Mouse (Mus musculus): ENCODE data around the gene Rgs7bp.
"Not testable (repeated sequence)": the region's sequence is repeated elsewhere in the genome, so short reads cannot be mapped to it uniquely, and the experiment has no call there.

Gene Rgs7bp

DNA sequence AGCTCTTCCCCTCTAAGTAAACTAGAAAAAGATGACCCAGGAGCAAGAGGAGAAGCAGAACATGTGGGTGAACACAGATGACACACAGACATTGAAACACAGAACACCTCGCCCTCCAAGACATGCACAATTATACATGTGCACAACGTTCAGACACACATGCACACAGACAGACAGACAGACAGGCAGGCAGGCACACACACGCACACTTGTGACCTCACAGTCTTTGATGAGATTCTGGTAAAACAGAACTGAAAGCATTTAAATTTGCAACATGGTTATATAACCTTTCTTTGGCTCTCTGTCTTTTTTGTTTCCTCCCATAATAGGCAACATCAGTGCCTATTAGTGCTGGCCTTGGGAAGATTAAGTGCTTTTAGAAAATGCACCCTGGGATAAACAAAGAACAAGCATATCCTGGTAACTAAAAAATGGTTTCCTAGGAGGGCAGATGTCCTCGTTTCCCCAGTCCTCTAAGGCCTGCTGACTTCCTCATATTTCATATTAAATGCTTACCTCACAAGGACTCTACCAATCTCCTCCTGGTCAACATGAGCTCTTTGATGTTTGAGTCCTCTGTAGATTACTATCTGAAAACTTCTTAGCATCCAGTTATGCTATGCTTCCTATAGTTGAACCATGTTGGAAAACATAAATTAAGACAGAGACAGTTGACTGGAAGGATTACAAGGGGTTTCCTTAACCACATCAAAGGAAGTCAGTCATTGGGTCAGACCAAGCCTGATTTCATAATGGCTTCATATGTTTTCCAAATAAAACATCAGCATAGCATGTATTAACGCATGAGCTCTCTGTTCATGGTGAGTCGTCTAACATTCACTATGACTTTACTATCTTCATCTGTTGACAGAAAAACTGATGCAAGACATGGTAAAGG, 122.8 kb downstream of the Rgs7bp start:
- no peak for DNase-seq

DNA sequence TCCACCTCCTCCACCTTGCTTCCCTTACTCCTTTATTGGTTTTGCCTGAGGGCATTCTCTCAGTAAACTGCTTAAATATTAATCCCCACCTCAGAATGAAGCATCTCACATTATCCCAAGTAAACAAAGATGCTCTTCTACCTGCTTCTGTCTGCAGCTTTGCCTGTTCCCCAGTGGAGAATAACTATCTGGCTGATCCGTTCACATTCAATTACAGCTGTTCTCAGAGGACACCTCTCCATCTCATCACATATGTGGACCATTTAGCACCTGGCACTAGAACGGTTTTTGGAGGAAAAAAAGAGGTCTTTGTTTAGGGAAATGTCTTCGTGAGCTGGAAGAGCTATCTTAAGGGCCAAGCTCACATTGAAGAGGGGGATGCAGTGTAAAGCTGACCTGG, 123.9 kb downstream of the Rgs7bp start:
- DNase-seq = no peak

DNA sequence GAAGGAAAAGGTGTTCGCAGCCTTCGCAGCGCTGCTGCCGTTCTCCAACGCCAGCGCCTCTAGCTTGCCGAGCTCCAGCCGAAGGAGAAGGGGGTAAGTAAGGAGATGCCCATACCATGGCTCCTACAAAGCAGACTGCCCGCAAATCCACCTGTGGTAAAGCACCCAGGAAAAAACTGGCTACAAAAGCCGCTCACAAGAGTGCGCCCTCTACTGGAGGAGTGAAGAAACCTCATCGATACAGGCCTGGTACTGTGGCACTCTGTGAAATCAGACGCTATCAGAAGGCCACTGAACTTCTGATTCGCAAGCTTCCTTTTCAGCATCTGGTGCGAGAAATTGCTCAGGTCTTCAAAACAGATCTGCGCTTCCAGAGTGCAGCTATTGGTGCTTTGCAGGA, 136.1 kb downstream of the Rgs7bp start:
- no peak for DNase-seq

DNA sequence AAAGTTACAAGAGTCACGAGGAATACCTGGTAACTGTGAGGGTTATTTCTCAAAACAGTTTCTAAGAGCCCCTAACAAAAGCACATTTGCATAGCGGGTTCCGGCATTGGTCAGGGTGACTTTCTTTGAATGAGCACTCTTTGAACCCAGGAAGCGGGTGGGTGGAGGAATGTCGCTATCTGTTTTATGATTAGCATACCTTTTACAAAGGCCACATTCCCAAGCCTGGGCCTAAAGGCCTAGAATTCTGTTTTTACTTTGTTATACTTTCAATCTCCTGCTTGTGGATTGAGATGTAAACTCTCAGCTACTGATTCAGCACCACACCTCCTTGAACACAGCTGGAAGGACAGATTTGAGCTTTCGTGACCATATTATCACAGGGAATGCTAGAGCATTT, 138.0 kb downstream of the Rgs7bp start:
- DNase-seq = not testable (repeated sequence)

DNA sequence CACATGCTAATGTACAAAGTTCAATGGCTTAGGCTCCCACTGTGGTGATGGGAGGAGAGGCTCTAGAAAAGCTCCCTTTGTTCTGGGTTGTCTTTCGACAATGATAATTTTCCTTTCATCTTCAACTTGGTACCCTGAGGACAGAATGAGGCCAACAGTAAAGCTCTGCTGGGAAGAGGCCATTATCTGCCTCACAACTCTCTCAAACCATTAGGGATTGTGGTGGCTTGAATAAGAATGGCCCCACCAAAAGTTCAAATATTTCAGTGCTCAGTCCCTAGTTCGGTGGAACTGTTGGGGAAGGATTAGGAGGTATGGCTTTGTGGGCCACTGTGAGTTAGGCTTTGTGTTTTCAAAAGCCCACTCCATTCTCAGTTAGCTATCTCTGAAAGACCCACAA, 138.6 kb downstream of the Rgs7bp start:
- DNase-seq = no peak

DNA sequence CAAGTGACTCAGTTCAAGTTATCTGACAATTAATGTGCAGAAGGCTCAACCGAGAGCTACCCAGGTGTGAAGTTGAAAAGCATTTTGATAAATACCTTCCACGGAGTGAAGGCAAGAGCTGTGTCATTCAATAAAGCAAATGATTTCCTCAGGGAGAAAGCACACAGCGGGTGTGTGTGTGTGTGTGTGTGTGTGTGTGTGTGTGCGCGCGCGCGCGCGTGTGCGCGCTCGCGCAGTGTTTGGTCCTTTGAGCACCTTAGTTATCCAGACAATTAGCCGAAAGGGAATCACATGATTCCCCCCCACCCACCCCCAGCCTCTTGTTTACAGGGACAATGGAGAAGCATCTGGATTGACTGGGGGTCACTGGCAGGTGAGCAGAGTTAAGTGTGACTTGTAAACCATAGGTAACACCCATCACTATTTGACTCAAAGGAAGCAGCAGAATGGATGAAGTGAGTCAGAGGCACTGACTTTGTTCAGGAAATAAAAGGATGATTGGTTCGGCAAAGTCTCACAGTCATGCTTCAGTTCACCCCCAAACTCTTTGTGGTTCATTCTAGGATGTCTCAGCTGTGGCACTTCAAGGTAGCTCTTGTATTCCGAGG, 140.3 kb downstream of the Rgs7bp start:
- no peak for DNase-seq

DNA sequence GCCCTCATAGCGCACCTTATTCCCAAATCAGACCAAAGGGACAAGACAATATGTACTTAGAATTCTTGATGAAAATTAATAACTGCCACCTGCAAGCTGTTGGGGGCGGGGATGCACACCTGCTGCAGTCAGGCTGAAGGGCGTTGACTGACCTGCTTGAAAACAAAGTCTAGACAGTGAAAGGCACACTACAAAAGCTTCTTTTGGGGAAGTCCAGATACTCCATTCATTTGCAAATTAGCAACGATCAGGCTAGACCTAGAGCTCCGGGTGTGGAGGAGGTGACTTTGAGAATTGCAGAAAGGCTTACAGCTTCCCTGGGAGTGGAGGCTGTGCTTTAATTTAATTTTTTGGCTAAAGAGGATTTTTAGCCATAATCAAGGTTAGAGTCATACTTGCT, 143.1 kb downstream of the Rgs7bp start:
- DNase-seq = not testable (repeated sequence)

DNA sequence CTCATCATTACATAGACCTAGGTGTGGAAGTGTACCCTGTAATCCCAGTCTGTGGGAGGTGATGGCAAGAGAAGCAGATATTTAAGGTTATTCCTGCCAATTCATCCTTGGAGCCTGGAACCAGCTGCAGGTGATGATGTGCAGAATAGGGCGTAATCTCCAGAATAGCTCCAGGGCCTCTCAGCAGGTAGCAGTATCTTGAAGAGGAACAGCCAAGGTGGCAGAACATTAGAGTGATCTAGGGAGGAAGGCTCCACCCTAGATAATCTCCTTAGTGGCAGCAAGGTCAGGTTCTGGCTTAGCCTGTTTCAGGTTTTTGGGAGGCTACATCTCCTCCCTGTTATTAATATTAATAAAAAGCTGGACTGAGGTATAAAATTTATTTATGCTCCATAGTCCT, 143.7 kb downstream of the Rgs7bp start:
- DNase-seq = not testable (repeated sequence)

DNA sequence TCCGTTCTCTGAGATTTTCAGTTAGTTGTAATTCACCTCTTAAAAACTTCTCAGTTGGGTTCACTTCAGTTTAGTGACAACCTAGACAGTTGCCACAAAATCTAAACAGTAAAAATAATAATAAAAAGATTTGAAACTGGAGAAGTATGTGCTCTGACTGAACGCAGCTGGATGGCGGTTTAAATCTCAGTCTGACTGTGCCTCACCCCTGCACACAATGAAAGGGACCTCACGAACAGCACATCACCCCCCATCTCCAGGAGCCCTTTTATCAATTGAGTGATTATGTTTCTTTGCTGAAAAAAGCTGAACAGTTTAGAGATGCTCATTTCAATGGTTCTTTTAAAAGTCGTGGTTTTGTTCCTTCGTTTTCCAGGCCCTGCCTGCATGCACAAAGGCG, 146.0 kb downstream of the Rgs7bp start:
- DNase-seq = no peak
